Mouse (Mus musculus) neural tube, embryonic 14.5 days (tissue): ENCODE measurements at regions not wholly inside any gene's neighbourhood (a gene's known extent, or its start where the extent isn't known, plus 50 kb on each side); places are given as distances from the start of the nearest gene placed in this dataset.

Source experiments
- ATAC-seq: fragments of 200-750 bp; cut with Nextera tagmentation; 2 replicates; pipeline ENCODE4 v1.8.0; 2017; ENCODE audit warnings: low read depth, mild to moderate bottlenecking, moderate TSS enrichment, moderate library complexity
- H3K27ac ChIP-seq: fragments of 300-500 bp; sonication (generic); 2 replicates; pipeline ENCODE4 v1.5.1; 2014; ENCODE audit warnings: low read depth, mild to moderate bottlenecking, control low read depth, low read length, moderate library complexity, mixed read lengths
- H3K27me3 ChIP-seq: fragments of 300-500 bp; sonication (generic); 2 replicates; pipeline ENCODE4 v1.6.1; 2014; ENCODE audit warnings: low read length; ENCODE audit not compliant: control insufficient read depth, insufficient read depth
- H3K36me3 ChIP-seq: fragments of 300-500 bp; sonication (generic); 2 replicates; pipeline ENCODE4 v1.6.1; 2014; ENCODE audit warnings: low read length, mixed read lengths; ENCODE audit not compliant: control insufficient read depth, insufficient read depth
- H3K4me1 ChIP-seq: fragments of 300-500 bp; sonication (generic); 2 replicates; pipeline ENCODE4 v1.6.1; 2014; ENCODE audit warnings: low read length; ENCODE audit not compliant: control insufficient read depth, insufficient read depth
- H3K4me2 ChIP-seq: fragments of 300-500 bp; sonication (generic); 2 replicates; pipeline ENCODE4 v1.6.1; 2014; ENCODE audit warnings: mild to moderate bottlenecking, low read depth, low read length, control low read depth
- H3K4me3 ChIP-seq: fragments of 300-500 bp; sonication (generic); 2 replicates; pipeline ENCODE4 v1.5.1; 2014; ENCODE audit warnings: low read depth, low read length, control low read depth, mixed read lengths
- H3K9ac ChIP-seq: fragments of 300-500 bp; sonication (generic); replicated peaks from 2 replicates; pipeline ENCODE4 v1.6.1; 2014; ENCODE audit warnings: low read depth, mild to moderate bottlenecking, control low read depth, low read length, mixed read lengths
- H3K9me3 ChIP-seq: fragments of 300-500 bp; sonication (generic); 2 replicates; pipeline ENCODE4 v1.6.1; 2016; ENCODE audit warnings: low read length; ENCODE audit not compliant: control insufficient read depth
- WGBS: fragments of 180-500 bp; shearing (Covaris S2); extraction: QIAGEN DNeasy Blood & Tissue Kit; methylation state at CpG from one replicate; pipeline ENCODE4 v1.1.7; 2014; 5-methylcytosine and 5-hydroxymethylcytosine counted together

DNA sequence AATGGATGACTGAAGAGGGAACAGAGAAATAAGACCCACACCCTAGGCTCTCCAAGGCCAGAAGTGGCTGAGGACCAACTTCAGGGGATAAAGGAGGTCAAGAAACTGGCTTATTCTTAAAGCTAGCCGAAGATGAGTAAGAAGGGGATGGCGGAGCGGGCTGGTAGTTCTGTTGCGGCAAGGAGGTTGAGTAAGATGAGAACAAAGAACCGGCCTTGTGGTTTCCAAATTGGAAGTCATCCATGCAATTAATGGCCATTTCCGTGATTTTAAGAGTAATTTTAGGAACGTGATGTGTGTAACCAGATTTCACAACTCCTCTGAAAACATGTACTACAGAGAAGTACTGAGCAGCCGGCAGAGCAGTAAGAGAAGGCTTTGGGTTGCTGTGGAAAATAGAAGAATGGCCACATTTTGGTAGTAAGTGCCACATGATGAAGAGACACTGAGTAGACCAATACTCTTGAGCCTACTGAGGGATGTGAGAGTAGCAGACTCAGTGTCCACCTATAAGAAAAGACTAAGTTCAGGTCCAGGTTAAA lies 258.4 kb downstream of the Fam49a start:
- no peaks in the 10 kb centered on the region for H3K4me1 ChIP-seq
- no peak overlapping the region for H3K9ac ChIP-seq
- H3K4me3 ChIP-seq: no peak overlapping the region
- no peaks in the 10 kb centered on the region for H3K9me3 ChIP-seq
- H3K4me2 ChIP-seq: no peak overlapping the region
- H3K27ac ChIP-seq: no peak overlapping the region
- no peak for ATAC-seq
- no peaks in the 10 kb centered on the region for H3K27me3 ChIP-seq
- no peaks in the 10 kb centered on the region for H3K36me3 ChIP-seq
- 94% methylated on average over 8 of the region's 8 CpGs for WGBS

DNA sequence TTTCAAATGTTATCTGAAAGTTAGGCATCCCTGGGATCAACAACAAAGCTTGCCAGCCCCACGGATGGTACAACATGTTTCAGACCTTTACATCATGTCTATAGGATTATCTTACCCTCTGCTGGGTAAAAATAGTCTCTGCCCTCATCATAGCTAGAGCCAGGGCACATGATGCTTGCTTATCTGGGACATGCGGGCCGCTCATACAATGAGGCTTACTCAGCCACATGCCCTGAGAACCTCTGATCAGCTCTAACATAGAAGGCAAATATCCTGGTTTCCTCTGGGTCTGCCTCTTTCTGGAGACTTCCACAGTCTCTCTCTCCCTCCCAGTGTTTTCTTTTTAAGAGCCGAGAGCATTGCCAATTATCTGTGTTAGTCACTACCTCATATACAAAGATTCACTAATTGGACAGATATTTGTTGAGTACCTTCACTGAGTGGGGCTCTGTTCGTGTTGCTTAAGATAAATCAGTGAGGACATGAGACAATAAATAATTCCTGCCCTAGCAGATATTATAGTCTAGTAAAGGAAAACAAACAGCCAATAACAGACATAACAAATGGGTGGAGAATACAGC lies 256.6 kb downstream of the Fam49a start:
- no peaks in the 10 kb centered on the region for H3K36me3 ChIP-seq
- no peak overlapping the region for H3K27ac ChIP-seq
- no peak overlapping the region for H3K4me2 ChIP-seq
- no peak for ATAC-seq
- no peak overlapping the region for H3K9ac ChIP-seq
- 71% methylated on average over 5 of the region's 5 CpGs for WGBS
- H3K27me3 ChIP-seq: no peaks in the 10 kb centered on the region
- H3K4me1 ChIP-seq: no peaks in the 10 kb centered on the region
- H3K9me3 ChIP-seq: no peaks in the 10 kb centered on the region
- no peak overlapping the region for H3K4me3 ChIP-seq

DNA sequence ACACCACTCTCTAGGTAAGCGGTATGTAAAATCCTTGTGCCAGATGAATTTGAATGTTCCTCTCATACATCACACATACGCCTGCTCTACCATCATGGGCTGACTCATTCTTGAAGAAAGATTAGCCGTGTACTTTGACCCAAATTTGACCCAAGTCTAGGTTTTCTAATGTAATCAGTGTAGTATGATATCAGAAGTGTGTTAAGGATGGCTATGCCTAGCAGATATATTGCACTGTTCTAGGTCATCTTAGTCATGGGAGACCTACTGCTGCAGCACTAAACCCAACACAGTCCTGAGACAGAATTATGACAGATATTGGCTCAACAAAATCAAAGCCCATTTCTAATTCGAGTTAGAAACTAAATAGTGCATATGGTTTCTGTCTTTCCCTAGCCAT lies 255.1 kb downstream of the Fam49a start:
- Histone ChIP-seq H3K27ac (no peak overlapping the region), H3K4me3 (no peak overlapping the region), H3K36me3 (no peaks in the 10 kb centered on the region), H3K27me3 (no peaks in the 10 kb centered on the region), H3K9me3 (no peaks in the 10 kb centered on the region), H3K4me2 (no peak overlapping the region), H3K9ac (no peak overlapping the region), H3K4me1 (no peaks in the 10 kb centered on the region)
- no peak for ATAC-seq
- WGBS: 88% methylated on average over 4 of the region's 4 CpGs

DNA sequence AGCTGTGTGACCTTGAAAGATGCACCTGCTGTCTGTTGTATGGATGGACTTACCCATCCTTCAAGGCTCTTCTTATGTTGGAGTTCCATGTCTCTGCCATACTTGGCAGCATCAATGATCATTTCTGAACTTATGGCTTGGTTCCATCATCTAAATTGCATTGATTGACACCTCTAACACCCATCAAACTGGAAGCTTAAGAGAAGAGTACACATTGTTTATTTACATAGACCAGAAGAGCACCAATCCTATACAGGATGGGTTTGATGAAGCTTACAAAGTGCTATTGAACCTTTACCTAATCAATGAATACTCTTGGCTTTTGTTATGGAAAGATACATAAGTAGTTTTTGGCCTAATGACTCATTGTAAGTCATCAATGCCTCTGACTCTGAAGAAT lies 248.8 kb downstream of the Fam49a start:
- no peak overlapping the region for H3K4me2 ChIP-seq
- no peak for ATAC-seq
- H3K27ac ChIP-seq: no peak overlapping the region
- H3K27me3 ChIP-seq: no peaks in the 10 kb centered on the region
- H3K9ac ChIP-seq: no peak overlapping the region
- no peaks in the 10 kb centered on the region for H3K36me3 ChIP-seq
- no peak overlapping the region for H3K4me3 ChIP-seq
- no peaks in the 10 kb centered on the region for H3K4me1 ChIP-seq
- H3K9me3 ChIP-seq: no peaks in the 10 kb centered on the region

DNA sequence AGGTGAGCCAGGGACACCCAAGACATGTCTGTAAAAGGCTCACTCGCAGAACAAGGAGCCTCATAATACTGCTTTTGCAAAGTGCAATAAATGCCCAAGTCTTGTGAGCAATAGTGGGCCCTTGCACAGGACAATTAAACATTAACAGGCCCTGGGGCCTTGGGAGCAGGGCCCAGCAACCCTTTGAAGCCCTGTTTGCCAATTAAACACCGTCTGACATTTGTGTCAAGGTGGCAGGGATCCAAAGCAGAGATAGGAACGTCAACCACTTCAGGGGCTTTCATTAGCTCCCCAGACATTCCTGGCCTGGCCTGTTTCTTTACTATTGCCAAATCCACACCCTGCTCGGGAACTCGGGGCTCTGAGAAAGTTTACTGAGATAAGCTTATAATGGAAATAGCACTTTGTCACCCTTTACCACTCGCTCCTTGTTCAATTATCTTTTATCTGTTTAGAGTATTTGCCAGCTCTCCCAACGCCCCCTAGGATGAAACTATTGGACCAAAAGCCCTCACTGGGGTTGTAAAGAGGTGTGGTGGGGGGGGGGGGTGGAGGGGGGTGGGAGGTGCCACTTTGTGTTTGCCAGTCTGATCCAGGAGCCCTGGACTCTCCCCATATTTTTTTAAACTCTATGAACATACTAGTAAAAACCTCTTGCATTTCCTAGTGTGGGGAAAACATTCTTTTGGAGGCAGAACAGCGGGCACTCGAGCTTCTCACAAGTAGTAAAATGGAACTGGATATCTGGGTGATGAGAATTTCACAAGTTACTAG lies 247.4 kb downstream of the Fam49a start:
- Histone ChIP-seq H3K4me2 (no peak overlapping the region), H3K9ac (no peak overlapping the region), H3K27me3 (no peaks in the 10 kb centered on the region), H3K4me3 (no peak overlapping the region), H3K27ac (no peak overlapping the region), H3K4me1 (no peaks in the 10 kb centered on the region), H3K9me3 (no peaks in the 10 kb centered on the region), H3K36me3 (no peaks in the 10 kb centered on the region)
- no peak for ATAC-seq
- 30% methylated on average over 9 of the region's 9 CpGs for WGBS

DNA sequence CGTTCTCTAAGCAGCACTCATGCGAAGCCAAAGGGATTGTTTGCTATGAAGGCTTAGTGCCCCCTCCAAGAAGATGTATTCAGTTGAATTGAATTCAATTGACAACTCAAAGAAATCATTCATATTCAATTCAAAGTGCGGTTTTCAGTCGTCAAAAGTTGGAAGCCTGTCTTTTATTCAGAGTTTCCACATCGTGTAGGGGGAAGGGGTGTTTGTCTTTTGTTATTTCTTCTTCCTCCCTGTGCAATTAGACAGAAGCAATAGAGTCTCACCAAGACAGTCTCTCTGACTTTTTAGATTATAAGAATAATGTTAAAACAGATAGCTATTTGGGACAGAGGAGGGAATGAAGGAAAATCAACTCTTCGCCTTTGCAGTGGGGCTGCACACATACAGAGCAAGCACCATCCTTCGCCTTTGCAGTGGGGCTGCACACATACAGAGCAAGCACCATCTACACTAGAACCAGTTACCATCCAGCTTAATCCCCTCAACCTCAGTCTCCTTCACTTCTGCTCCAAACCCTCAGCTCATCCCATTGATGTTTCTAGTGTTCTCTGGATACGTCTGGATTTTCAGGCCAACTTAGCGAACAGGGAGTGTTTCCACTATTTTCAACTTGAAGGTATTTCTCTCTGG lies 246.7 kb downstream of the Fam49a start:
- 64% methylated on average over 9 of the region's 9 CpGs for WGBS
- no peak for ATAC-seq
- Histone ChIP-seq H3K27ac (no peak overlapping the region), H3K4me1 (no peaks in the 10 kb centered on the region), H3K27me3 (no peaks in the 10 kb centered on the region), H3K9me3 (no peaks in the 10 kb centered on the region), H3K4me3 (no peak overlapping the region), H3K36me3 (no peaks in the 10 kb centered on the region), H3K9ac (no peak overlapping the region), H3K4me2 (no peak overlapping the region)

DNA sequence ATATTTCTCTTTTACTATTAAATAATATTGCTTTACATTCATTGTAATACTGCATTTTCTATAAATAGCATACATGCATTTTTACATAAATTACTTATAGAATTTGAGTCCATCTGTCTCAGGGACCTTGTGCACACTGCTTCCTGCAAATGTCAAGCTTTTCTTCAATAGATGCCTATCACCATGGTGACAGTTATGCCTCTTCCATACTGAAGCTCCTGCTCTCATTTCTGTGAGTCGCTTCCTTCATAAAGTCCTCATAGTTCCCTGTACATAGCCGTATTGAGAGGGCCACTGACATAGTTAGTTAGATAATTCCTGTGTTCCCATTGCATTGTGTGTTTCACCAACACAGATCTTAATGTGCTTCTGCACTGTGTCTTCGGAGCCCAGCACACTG lies 244.7 kb downstream of the Fam49a start:
- Histone ChIP-seq H3K9ac (no peak overlapping the region), H3K9me3 (no peaks in the 10 kb centered on the region), H3K36me3 (no peaks in the 10 kb centered on the region), H3K27ac (no peak overlapping the region), H3K27me3 (no peaks in the 10 kb centered on the region), H3K4me1 (no peaks in the 10 kb centered on the region), H3K4me2 (no peak overlapping the region), H3K4me3 (no peak overlapping the region)
- ATAC-seq: no peak
- 88% methylated on average over 3 of the region's 3 CpGs for WGBS

DNA sequence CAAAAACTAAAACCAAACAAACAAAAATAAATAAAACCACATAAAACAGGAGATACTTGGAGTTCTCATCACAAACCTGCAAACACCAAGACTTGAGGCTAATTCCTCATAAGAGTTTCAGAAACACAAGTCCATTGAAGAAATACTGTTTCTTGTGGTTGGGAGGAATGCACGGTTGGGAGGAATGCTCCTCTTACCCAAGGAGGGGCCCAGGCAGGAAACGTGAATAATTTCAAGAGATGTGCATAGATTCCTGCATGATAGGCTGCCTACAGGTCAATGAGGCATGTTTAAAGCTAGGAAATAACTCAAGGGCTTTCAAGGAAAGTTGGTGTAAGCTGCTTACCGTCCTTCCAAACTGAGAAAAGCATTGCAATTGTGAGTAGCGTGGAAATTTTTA lies 243.7 kb downstream of the Fam49a start:
- Histone ChIP-seq H3K9ac (no peak overlapping the region), H3K27me3 (no peaks in the 10 kb centered on the region), H3K4me2 (no peak overlapping the region), H3K27ac (no peak overlapping the region), H3K36me3 (no peaks in the 10 kb centered on the region), H3K4me3 (no peak overlapping the region), H3K4me1 (no peaks in the 10 kb centered on the region), H3K9me3 (no peaks in the 10 kb centered on the region)
- WGBS: 86% methylated on average over 4 of the region's 4 CpGs
- no peak for ATAC-seq

DNA sequence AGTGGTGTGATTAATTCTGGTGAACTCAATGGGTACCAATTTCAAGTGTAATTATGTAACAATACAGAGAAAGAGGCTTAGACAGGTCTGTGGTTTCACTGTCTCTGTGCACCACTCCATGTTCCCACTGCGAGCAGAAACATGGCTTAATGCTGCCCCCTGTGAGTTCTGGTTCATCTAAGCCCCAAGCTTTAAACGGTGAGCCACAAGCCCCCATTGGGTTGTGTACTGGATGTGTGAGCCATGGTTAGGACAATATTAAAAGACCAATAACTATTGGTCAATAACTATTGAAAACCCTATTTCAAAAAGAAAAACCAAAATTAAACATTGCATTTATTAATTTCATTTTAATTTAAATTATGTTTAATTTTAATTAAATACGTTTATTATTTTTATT lies 238.0 kb downstream of the Fam49a start:
- no peak overlapping the region for H3K4me2 ChIP-seq
- H3K27ac ChIP-seq: no peak overlapping the region
- ATAC-seq: no peak
- H3K27me3 ChIP-seq: no peaks in the 10 kb centered on the region
- H3K4me1 ChIP-seq: no peaks in the 10 kb centered on the region
- no peaks in the 10 kb centered on the region for H3K36me3 ChIP-seq
- no peaks in the 10 kb centered on the region for H3K9me3 ChIP-seq
- WGBS: 62% methylated on average over 3 of the region's 3 CpGs
- no peak overlapping the region for H3K4me3 ChIP-seq
- H3K9ac ChIP-seq: no peak overlapping the region
